Mouse (Mus musculus): ENCODE measurements at regions not wholly inside any gene's neighbourhood (a gene's known extent, or its start where the extent isn't known, plus 50 kb on each side); places are given as distances from the start of the nearest gene placed in this dataset.

- TF ChIP-seq POLR2A (IDR thresholded peaks at IDR 0.05; ENCODE audit: low read depth, low read length) (no peak), CTCF (IDR thresholded peaks at IDR 0.05; ENCODE audit: extremely low read depth, insufficient read depth, insufficient read length, insufficient replicate concordance) (no peak)
Measured at GRCm38 (mm10) chr13:52344853-52345252, 186.2 kb downstream of the Diras2 start.

Data from spleen, adult 2 months (tissue).